Mouse (Mus musculus) mature B cell (primary cell): ENCODE results near the gene Klhl40.

Experiments
- in situ Hi-C: fragments of 300-500 bp; cut with MboI; formaldehyde crosslinking; loops from 2 replicates; pipeline ENCODE4 v1.14.3; 2019

Klhl40 gene

DNA sequence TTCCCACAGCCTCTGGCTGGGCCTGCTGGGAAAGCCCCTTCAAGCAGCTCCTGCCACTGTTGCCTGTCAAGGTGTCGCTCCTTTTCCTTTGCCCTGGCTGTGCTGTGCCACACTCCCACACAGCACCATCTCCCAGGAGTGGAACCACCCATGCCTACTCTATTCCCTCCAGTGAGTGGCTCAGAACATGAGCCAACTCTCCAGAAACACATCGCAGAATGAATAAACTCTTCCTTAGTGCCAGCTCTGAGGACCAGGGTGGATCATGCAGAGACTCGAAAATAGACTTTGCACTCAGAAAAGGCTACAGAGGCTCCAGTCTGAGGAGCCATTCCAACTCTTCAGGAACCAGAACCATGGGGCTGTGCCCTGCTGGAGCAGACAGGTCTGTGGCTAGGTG, 48.9 kb downstream of the Klhl40 start:
- in situ Hi-C loops = no loop called here

DNA sequence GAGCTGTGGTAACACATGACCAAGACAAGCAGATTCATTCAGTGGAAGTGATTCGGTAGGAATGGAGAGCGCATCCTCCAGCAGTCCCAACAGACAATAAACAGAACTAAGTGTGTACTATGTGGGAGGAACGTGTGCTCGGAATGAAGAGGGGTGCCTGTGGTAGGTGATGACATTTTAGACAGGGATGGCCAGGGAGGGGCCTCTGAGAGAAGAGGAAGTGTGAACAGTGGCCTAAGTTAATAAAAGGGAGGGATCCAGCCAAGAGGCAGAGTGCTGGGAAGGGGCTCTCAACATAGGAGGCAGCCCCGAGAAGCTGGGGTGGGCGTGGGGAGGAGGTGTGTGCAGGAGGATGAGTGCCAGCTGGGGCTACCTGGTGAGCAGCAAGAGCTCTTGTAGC, 50.9 kb downstream of the Klhl40 start:
- in situ Hi-C loops = no loop called here

DNA sequence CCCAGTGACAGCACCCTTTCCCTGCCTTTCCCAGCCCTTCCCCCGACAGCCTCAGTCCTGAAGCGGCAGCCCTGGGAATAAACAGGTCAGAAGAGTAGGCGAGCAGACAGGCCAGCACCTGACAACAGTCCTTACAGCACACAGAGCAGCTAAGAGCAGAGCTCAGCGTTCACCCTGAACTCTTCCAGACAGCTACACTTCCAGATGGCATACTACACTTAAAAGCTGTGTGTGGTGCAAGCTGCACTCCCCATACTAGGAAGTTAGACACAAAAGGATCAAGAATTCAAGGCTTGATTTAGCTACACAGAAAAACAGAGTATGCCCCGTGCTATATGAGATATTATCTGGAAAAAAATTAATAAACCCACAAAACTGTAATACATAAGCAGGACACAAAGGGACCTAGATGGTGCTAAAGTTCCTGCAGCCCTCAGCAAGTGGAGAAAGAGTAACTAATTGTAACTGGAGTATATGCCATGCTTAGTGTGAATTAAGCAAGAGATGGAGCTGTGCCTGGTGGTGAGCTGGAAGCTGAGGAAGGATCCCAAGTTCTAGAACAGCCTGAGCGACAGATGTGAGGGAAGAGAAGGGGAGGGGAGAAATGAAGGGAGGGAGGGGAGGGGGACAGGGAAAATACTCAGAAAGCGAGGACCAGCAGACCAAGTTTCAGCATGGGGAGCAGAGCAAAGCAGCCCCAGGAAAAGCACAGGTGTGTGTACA, 52.0 kb downstream of the Klhl40 start:
- in situ Hi-C loops = no loop called here

DNA sequence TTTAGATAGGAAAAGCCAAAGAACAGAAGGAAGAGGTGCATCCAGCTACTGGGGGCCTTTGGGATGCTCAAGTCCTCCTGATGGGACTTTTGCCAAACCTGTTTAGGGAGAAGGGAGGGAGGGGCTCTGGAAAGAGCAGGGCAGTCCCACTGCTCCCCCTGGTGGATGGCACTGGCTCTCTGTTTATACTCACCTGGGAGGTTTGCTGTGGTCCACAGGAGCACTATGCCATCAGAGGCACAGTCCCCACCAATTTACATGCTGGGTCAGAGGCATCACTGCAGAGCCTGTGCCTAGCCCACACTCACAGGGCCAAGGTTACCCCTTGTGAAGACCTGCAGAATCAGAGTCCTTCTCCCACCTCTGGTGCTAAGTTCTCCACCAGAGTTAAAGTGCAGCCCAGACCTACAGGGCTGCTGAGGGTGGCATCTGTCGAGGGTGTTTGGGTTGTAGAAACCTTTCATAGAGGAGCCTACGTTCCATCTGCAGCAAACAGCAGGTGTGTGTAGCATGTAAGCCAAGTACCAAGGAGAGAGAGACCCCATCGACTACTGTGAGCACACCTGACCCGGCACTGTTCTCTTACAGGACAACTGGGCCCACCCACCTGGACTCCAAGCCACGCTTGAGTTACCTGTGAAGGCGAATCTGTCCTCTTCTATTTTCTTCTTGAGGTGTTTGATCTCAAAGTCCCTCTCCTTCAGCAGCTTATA, 53.0 kb downstream of the Klhl40 start:
- in situ Hi-C loops = loop anchor here (10.0 kb wide), 1 partner anchor 154 kb away; no protein-coding TSS in a partner anchor

DNA sequence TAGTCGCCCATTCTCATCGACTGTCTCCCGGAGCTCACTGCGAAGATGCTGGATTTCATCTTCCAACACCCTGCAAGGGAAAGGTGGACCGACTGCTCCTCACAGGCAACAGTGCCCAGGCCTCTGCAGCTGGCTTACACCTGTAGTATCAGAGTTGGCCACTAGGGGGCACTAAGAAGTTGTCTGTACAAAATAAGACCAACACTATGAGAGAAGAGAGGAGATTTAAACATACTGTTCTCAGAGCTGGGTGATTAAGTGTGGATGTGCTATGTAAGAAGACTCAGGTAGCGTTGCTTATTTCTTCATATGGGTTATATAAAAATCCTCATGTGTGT, 53.5 kb downstream of the Klhl40 start:
- in situ Hi-C loops = loop anchor here (10.0 kb wide), 1 partner anchor 154 kb away; no protein-coding TSS in a partner anchor
